Mouse (Mus musculus): ENCODE measurements around the gene Slc1a2.

The Slc1a2 gene

GRCm38 (mm10) chr2:102667981-102668380 is 9.5 kb downstream of the Slc1a2 start:
- no peak for DNase-seq

DNA sequence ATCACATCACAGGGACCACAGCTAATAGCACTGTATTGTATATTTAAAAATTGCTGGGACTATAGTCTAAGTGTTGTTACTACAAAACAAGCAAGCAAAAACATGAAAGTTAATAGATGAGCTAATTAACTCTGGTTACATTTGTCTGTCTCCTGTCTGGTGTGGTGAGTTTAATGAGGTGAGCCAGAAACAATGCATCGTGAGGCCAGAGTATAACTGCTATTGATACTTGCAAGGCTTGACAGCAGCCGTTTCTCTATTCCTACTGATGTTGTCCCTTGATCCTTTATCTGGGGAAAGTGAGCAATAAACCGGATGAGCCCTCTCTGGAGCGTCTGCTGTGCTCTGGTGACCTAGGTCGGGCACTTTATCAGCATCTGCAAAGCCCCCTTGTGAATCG is 11.1 kb downstream of the Slc1a2 start:
- DNase-seq, result no peak

GRCm38 (mm10) chr2:102674582-102674981 is 16.1 kb downstream of the Slc1a2 start:
- no peak for DNase-seq

GRCm38 (mm10) chr2:102675275-102675674 is 16.8 kb downstream of the Slc1a2 start:
- peak; percentile 77 for DNase-seq

- DNase-seq, result no peak
These were observed 18.4 kb downstream of the Slc1a2 start for GRCm38 (mm10) chr2:102676716-102677312.

DNA sequence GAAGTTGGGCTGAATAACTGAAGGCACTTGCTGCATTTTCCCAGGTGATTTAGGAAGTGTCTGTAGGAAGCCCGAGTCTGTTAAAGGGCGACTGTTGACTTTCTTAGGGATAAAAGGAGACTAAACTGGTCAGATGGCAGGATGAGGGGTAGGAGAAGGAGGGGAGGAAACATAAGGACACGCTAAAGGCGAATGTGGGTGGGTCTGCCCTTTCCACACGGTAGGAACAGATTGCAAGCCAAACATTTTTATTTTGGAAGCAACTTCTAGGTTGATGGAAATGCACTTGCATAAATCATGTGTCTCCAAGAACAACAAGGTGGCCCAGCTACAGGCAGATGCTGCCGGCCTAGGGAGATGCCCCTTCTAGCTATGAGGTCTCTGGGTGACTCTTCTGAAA is 18.9 kb downstream of the Slc1a2 start:
- DNase-seq, result no peak

- DNase-seq, result no peak
These were observed 22.9 kb downstream of the Slc1a2 start for GRCm38 (mm10) chr2:102681351-102681750.

GRCm38 (mm10) chr2:102682168-102682567 is 23.7 kb downstream of the Slc1a2 start:
- DNase-seq, result peak; percentile 80

- DNase-seq, result no peak
These were observed 27.1 kb downstream of the Slc1a2 start for GRCm38 (mm10) chr2:102685371-102686107.

DNA sequence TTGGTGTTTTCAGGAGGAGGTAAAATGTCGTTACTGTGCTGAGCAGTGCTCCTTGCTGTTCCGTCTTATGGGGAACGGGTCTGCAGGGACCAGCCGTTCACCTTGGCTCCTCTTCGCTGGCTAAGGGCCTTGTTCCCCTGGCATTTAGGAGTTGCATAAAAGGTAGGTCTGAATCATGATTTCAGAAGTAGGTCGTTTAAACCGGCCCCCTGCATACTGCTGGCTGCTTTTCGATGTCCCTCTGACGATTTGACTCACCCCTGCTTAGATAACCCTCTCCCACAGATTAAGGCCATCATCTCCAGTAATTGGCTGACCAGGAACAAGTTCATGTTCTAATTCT is 27.6 kb downstream of the Slc1a2 start:
- DNase-seq, result no peak

DNA sequence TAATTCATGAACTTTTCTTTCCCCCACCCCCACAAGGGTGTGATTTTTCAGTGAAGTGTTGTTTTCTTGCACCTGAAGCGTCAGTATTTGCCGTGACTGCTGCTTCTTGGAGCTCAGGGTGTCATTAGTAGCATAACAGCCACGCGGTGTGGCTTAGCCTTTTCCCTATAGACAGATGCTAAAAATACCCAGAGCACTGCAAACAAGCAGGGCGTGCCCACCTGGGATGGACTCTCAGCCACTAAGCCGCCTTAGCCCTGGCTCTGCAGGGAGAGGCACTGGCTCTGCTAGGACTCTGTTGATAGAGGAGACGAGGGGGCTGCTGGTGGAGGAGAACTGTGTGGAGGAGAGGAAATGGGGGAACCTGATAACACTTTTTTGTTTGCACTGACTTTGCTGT is 35.1 kb downstream of the Slc1a2 start:
- DNase-seq, result no peak

DNA sequence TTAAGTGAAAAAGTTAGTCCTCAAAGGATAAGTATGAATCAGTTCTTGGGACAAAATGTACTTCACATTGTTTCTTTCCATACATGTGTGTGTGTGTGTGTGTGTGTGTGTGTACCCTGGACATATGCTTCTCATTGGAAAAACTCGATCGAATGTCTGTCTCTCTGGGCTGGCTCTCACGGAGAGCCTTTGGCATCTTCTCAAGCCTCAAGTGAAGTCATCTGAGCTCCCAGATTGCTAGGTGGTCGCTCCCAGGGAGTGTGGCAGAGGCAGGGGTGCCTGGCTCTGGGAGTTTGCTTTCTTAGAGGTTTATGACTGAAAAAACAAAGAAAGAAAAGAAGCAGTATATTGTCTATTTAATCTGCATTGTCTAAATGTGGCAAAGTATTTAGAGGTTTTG is 36.3 kb downstream of the Slc1a2 start:
- DNase-seq, result no peak

- no peak for DNase-seq
These were observed 37.1 kb downstream of the Slc1a2 start for GRCm38 (mm10) chr2:102695541-102695940.

DNA sequence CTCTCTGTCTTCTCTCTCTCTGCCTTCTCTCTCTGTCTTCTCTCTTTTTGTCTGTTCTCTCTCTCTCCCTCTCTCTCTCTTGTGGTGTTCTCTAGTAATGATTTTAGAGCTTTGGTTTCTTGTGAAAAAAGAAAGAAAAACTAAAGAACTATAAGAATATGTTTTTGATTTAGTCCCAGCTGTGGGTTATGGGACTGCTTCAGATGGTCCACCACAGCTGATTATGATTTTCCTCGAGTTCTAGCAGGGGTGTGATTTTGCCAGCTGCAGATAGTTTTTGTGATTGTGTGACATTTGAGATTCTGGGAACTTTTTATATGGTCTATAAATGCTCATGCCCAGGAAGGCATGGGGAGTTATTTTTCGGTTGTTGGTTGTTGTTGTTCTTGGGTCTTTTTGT is 39.3 kb downstream of the Slc1a2 start:
- no peak for DNase-seq

DNA sequence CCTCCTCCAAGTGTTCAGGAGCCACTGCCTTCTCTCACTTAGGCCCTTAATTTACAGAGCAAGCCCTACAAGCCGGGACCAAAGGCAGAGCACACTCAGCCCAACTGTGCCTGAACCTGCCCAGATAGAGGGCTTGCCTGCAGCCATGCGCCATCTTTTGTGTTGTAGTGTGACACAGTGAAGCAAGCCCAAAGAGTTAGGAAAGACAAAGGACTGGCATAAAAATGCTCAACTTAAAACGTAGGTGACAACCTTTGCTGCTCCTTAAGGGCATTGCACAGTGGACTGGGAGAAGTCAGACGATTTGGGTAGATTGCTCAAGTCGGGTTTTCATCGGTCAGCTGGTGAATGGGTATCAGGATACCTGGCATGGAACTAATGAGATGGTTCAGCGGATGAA is 41.5 kb downstream of the Slc1a2 start:
- no peak for DNase-seq

DNA sequence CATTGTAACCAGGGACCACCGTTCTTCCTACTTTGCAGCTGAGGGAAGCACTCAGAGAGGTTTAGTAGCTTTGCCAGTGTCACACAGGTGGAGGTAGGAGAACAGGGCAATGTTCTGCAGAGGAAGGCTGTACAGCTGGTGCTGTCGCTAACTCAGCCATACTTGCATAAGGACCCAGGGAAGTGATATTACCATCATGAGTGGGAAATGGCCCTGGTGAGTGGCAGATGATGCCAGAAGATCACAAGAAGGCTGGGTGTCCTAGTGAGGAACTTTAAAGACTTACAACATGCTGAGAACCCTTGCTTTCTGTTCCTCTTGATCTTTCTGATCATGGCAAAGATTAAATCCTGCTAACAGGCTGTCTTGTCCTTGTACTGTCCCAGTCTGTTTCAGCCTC is 42.2 kb downstream of the Slc1a2 start:
- no peak for DNase-seq

DNA sequence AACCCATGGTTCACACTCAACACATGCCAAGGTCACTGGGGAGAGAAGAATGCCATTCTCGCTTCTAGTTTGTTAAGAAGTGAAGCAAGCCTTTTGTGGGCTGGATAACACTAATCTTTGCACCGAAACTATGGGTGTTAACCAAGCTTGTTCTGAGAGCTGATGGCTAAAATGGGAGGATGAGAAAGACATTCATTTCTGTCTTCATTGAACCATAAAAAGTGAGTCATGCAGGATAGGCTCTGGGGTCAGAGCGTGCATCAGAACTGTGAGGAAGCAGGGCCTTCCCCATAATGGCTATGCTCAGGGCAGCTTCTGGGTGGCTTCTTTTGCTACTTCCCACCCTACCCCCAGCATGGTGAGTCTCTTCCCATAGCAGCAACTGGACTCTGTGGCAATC is 42.9 kb downstream of the Slc1a2 start:
- no peak for DNase-seq

GRCm38 (mm10) chr2:102703556-102703955 is 45.1 kb downstream of the Slc1a2 start:
- DNase-seq, result no peak

DNA sequence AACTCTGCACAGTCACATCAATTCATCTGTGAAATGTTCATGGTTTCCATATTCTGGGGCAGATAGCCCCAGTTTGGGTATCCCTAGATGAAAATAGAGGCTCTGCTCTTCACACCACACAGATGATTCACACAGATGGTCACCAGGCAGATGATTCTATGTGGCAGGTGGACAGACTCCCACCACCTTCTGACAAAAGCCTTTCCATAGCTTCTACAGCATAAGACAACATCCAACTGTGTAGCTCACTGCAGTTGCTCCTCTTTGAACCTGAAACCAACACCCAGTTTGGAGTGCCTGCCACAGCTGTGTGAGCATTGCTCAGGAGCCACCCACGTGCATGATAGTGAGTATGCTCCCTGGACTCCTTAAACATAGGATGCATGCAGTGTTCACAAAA is 46.3 kb downstream of the Slc1a2 start:
- no peak for DNase-seq

- DNase-seq, result no peak
These were observed 53.1 kb downstream of the Slc1a2 start for GRCm38 (mm10) chr2:102711511-102711910.

- DNase-seq, result no peak
These were observed 53.6 kb downstream of the Slc1a2 start for GRCm38 (mm10) chr2:102712049-102712448.

GRCm38 (mm10) chr2:102712678-102713628 is 54.5 kb downstream of the Slc1a2 start:
- no peak for DNase-seq

GRCm38 (mm10) chr2:102714320-102714719 is 55.9 kb downstream of the Slc1a2 start:
- DNase-seq, result no peak

DNA sequence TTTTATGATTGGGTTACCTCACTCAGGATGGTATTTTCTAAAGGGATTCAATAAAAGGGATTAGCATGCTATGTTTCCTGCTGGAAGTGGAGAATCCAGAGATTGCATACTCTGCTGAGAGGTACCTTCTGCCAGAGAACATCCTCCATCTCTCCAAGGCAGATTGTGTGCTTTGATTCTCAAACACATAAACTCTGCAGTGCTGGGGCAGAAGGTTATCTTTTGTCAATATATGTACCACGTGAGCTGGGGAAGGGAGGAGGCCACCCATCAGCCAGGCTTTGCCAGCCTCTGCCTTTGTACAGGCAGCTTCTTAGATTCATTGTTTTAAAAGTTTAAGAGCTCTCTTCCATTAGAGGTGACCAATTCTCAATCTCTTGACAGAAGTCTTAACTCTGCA is 57.3 kb downstream of the Slc1a2 start:
- no peak for DNase-seq

Measured in thymus, postnatal 4 days (tissue).